Mouse (Mus musculus) kidney, embryonic 14.5 days (tissue): ENCODE measurements at regions not wholly inside any gene's neighbourhood (a gene's known extent, or its start where the extent isn't known, plus 50 kb on each side); places are given as distances from the start of the nearest gene placed in this dataset.
"Not testable (repeated sequence)": the region's sequence is repeated elsewhere in the genome, so short reads cannot be mapped to it uniquely, and the experiment has no call there.

Experiments
- ATAC-seq: fragments of 200-750 bp; cut with Nextera tagmentation; 2 replicates; pipeline ENCODE4 v1.8.0; 2017; ENCODE audit warnings: moderate number of reproducible peaks, mild to moderate bottlenecking, moderate TSS enrichment, moderate library complexity; ENCODE audit not compliant: low FRiP score, low TSS enrichment
- H3K27ac ChIP-seq: fragments of 300-500 bp; sonication (generic); 2 replicates; pipeline ENCODE4 v1.5.1; 2014; ENCODE audit warnings: low read depth, mild to moderate bottlenecking, low read length, moderate library complexity, mixed read lengths
- H3K27me3 ChIP-seq: fragments of 300-500 bp; sonication (generic); 2 replicates; pipeline ENCODE4 v1.6.1; 2014; ENCODE audit warnings: mild to moderate bottlenecking, low read length; ENCODE audit not compliant: control insufficient read depth, insufficient read depth
- H3K36me3 ChIP-seq: fragments of 300-500 bp; sonication (generic); 2 replicates; pipeline ENCODE4 v1.6.1; 2014; ENCODE audit warnings: low read length, mixed read lengths; ENCODE audit not compliant: control insufficient read depth, insufficient read depth
- H3K4me1 ChIP-seq: fragments of 300-500 bp; sonication (generic); 2 replicates; pipeline ENCODE4 v1.6.1; 2014; ENCODE audit warnings: low read length, mixed read lengths; ENCODE audit not compliant: control insufficient read depth, insufficient read depth
- H3K4me2 ChIP-seq: fragments of 300-500 bp; sonication (generic); replicated peaks from 2 replicates; pipeline ENCODE4 v1.6.1; 2014; ENCODE audit warnings: low read depth, mild to moderate bottlenecking, low read length
- H3K4me3 ChIP-seq: fragments of 300-500 bp; sonication (generic); 2 replicates; pipeline ENCODE4 v1.5.1; 2014; ENCODE audit warnings: mild to moderate bottlenecking, low read length
- H3K9ac ChIP-seq: fragments of 300-500 bp; sonication (generic); 2 replicates; pipeline ENCODE4 v1.6.1; 2014; ENCODE audit warnings: low read depth, mild to moderate bottlenecking, low read length, moderate library complexity
- H3K9me3 ChIP-seq: fragments of 300-500 bp; sonication (generic); 2 replicates; pipeline ENCODE4 v1.6.1; 2016; ENCODE audit warnings: low read length; ENCODE audit not compliant: control insufficient read depth
- WGBS: fragments of 180-500 bp; shearing (Covaris S2); extraction: QIAGEN DNeasy Blood & Tissue Kit; methylation state at CpG from one replicate; pipeline ENCODE4 v1.1.7; 2014; 5-methylcytosine and 5-hydroxymethylcytosine counted together

DNA sequence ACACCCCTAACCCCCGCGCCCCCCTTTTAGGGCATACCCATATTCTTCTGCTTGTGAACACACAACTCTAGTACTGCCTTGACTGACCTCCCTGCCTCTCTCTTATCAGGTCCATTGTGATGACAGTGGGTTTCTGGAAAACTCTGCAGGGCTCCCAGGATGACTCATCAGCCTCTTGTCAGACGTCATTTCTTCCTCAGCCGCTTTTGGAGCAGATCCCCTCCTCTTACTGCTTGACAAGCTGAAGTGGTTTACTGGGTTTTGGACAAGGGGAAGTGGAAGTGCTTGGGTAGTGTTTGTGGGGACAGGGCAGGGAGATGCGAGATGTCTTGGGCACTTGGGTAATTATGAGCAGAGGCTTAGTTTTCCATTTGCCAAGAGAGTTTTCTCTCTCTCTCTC, 85.5 kb upstream of the Vav3 start:
- Histone ChIP-seq H3K4me3 (no peak overlapping the region), H3K27me3 (no peaks in the 10 kb centered on the region), H3K4me2 (no peak overlapping the region), H3K9ac (no peak overlapping the region), H3K4me1 (no peaks in the 10 kb centered on the region), H3K36me3 (no peaks in the 10 kb centered on the region), H3K27ac (no peak overlapping the region), H3K9me3 (no peaks in the 10 kb centered on the region)
- 82% methylated on average over 5 of the region's 5 CpGs for WGBS
- no peak for ATAC-seq

GRCm38 (mm10) chr3:109256723-109257122, 83.7 kb upstream of the Vav3 start:
- Histone ChIP-seq H3K9ac (no peak overlapping the region), H3K27ac (no peak overlapping the region), H3K36me3 (no peaks in the 10 kb centered on the region), H3K9me3 (no peaks in the 10 kb centered on the region), H3K4me3 (no peak overlapping the region), H3K27me3 (no peaks in the 10 kb centered on the region), H3K4me1 (no peaks in the 10 kb centered on the region), H3K4me2 (no peak overlapping the region)
- WGBS: 80% methylated on average over 5 of the region's 5 CpGs
- no peak for ATAC-seq

DNA sequence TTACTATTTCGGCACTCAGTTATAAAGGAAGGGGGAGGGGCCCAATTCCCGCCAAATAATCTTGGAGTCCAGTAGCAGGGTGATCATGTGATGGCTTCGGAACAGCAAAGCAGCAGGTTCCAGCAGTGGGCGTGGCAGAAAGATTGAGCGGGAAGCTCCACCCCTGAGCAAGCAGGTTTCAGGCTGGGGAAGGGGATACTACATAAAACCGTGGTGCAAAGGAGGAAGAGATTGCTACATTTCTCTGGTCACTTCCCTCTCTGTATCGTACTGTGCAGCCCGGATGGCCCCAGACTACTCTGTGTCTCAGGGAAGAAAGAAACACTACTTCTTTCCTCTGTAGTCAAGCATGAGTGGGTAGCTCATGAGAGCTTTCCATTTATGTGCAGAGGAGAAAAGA, 73.5 kb upstream of the Vav3 start:
- ATAC-seq, H3K36me3 ChIP-seq, H3K27me3 ChIP-seq, H3K4me3 ChIP-seq, H3K4me2 ChIP-seq, H3K9ac ChIP-seq, H3K27ac ChIP-seq, H3K4me1 ChIP-seq, H3K9me3 ChIP-seq: not testable (repeated sequence)
- WGBS: 68% methylated on average over 7 of the region's 8 CpGs

- H3K9me3 ChIP-seq: no peaks in the 10 kb centered on the region
- no peak overlapping the region for H3K27ac ChIP-seq
- H3K27me3 ChIP-seq: no peaks in the 10 kb centered on the region
- no peak overlapping the region for H3K4me3 ChIP-seq
- no peak overlapping the region for H3K9ac ChIP-seq
- H3K4me1 ChIP-seq: no peaks in the 10 kb centered on the region
- H3K4me2 ChIP-seq: no peak overlapping the region
- no peak for ATAC-seq
- H3K36me3 ChIP-seq: no peaks in the 10 kb centered on the region
- WGBS: 0% methylated on average over 1 of the region's 1 CpGs
These were observed 69.7 kb upstream of the Vav3 start for GRCm38 (mm10) chr3:109270783-109271182.

DNA sequence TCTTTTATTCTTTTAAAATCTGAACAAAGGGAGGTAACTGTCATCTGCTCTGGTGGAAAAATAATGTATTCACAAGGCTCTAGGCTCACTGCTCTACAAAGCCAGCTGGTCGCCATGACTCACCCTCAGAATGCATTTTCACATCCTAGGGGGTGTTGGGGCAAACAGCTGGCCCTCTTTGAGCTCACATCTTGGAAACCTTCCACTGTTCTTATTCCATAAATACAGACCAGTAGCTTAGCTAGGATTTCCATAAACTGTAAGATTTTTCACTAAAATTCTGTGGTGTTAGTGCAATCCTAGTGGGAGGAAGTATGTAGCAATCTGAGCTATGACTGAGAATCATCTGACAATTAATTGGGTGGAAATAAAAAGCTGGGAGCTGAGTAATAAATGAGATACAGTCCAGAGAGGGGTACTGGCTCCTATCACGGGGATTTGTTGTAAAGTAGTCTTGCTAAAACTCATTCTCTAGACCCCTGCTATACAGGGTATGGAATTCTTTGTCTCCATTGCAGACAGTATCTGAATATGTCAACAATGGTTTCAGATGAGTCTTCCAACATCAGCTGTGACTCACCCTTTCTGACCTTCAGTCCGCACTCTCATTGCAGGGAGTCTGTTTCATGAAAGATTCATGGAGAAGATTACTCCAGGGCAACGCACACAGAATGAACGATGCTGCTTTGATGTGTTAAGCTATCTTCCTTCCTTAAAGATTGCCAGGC, 67.2 kb upstream of the Vav3 start:
- Histone ChIP-seq H3K4me2 (no peak overlapping the region), H3K9me3 (no peaks in the 10 kb centered on the region), H3K36me3 (no peaks in the 10 kb centered on the region), H3K9ac (no peak overlapping the region), H3K4me1 (no peaks in the 10 kb centered on the region), H3K27ac (no peak overlapping the region), H3K4me3 (no peak overlapping the region), H3K27me3 (no peaks in the 10 kb centered on the region)
- ATAC-seq: no peak
- 64% methylated on average over 5 of the region's 5 CpGs for WGBS

DNA sequence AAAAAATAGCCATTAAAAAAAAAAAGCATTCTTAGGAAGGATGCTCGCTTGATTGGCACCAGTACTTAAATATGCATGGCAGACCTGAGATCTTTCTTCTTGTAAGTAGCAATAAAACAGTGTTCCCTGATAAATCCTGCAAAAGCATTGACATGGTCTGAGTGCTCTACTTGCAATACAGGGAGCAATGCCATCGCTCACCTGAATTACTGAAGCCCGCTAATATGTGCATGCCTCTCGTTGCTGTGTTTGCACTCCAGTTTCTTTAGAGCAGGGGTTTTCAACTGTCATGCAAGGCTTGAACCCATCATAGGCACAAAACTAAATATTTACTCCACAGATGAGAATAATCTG, 66.7 kb upstream of the Vav3 start:
- no peak for ATAC-seq
- 87% methylated on average over 4 of the region's 4 CpGs for WGBS
- no peaks in the 10 kb centered on the region for H3K27me3 ChIP-seq

DNA sequence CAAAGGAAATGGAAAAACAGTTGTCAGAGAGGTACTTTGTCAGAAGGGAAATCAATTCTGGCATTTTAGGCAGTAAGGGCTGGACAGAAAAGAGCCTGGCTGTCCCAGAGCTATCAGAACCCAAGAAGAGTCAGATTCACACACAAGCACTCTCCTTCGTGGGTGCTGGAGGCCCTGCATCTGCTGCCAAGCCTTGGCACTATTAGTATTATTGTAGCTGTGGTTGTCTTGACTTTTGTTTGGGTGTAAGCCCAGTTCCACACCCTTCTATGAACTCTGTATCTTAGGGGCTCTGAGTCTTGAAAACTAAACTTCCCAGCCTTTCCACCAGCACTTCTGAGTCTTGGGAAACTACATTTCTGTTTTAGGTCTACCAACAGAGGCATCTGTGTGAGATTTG, 61.4 kb upstream of the Vav3 start:
- 54% methylated on average over 1 of the region's 1 CpGs for WGBS
- no peaks in the 10 kb centered on the region for H3K27me3 ChIP-seq

More for the DNA sequence above, 66.7 kb upstream of the Vav3 start:
- Histone ChIP-seq H3K4me3 (no peak overlapping the region), H3K27ac (no peak overlapping the region), H3K36me3 (no peaks in the 10 kb centered on the region), H3K9me3 (no peaks in the 10 kb centered on the region), H3K4me2 (no peak overlapping the region), H3K9ac (no peak overlapping the region), H3K4me1 (no peaks in the 10 kb centered on the region)

GRCm38 (mm10) chr3:109286590-109286989, 53.9 kb upstream of the Vav3 start:
- H3K27ac ChIP-seq: no peak overlapping the region
- H3K4me3 ChIP-seq: no peak overlapping the region
- peak; percentile 57; the same call in 1 of the 2 replicates for ATAC-seq
- H3K9ac ChIP-seq: no peak overlapping the region
- WGBS: 59% methylated on average over 1 of the region's 1 CpGs
- H3K4me1 ChIP-seq: no peaks in the 10 kb centered on the region
- no peaks in the 10 kb centered on the region for H3K9me3 ChIP-seq
- H3K4me2 ChIP-seq: no peak overlapping the region
- H3K36me3 ChIP-seq: no peaks in the 10 kb centered on the region
- no peaks in the 10 kb centered on the region for H3K27me3 ChIP-seq

More for the DNA sequence above, 61.4 kb upstream of the Vav3 start:
- no peaks in the 10 kb centered on the region for H3K36me3 ChIP-seq
- no peak overlapping the region for H3K4me3 ChIP-seq
- H3K27ac ChIP-seq: no peak overlapping the region
- no peaks in the 10 kb centered on the region for H3K4me1 ChIP-seq
- no peaks in the 10 kb centered on the region for H3K9me3 ChIP-seq
- no peak for ATAC-seq
- no peak overlapping the region for H3K9ac ChIP-seq
- no peak overlapping the region for H3K4me2 ChIP-seq
